Mouse (Mus musculus): Measurements from ENCODE around the gene Zfp768. TPM values are rescaled to one million over a fixed set of nuclear protein-coding genes. Genes with fewer than 3 reads are reported as not detected.
"Not testable (repeated sequence)": the region's sequence is repeated elsewhere in the genome, so short reads cannot be mapped to it uniquely, and the experiment has no call there.

The Zfp768 gene
- 5.3 and 5.5 TPM in 2 replicates for polyA plus RNA-seq (2014; fragmentation: Nextera tagmentation; extraction: Ambion mirVana)

DNA sequence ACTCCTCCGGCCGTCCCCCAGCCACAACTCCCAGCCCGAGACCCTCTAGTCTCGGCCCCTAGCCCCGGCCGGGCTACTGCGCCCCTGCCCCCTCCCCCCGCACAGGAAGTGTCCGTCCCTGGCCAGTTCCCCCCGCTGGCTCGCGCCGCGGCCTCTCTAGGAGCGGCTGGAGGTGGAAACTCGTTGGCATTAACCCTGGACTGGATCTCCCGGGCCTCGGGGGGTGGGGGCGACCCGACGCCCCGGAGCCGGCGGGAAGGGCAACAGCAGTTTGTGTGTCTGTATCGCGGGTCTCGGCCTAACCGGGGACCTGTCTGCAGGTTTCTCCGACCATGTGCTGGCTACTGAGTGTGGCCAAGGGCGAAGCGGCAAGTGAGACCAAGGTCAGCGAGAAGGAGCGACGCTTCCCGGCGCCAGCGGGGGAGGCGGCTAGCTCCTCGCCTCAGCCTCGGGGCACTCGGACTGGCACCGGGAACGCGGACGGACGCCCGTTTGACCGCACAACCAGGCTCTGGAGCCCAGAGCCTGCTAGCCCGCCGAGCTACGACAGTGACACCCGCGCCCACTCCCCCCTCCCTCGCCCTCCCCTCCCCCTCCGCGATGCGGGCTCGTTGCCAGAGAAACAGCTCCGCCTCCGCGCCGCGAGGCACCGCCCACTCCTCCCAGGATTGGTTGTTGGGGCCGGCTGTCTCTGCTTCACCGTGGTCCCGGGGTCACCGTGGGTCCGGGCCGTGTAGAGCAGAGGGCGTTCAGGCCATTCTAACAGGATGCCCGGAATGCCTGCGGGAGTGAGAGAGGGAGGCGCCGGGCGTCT is at the start of gene Zfp768:
Gene Zfp768 (minus strand): TSS at position 78 of the 814 bp plus-strand sequence.
- Histone ChIP-seq H3K4me1 (replicated peaks; ENCODE audit: control insufficient read depth, insufficient read depth, low read length) (peaks cover 5% of the 10 kb centered on the region; the same call in 1 of the 2 replicates), H3K9ac (ENCODE audit: low read length) (peak within 1 kb of the TSS; percentile 95), H3K36me3 (ENCODE audit: control insufficient read depth, insufficient read depth, low read length) (0 out of 2 replicates have a peak, but pooled peaks cover 2% of the 10 kb centered on the region), H3K27me3 (ENCODE audit: control insufficient read depth, insufficient read depth, low read length) (no peaks in the 10 kb centered on the region), H3K27ac (ENCODE audit: low read depth, low read length) (peak within 1 kb of the TSS; percentile 81), H3K4me2 (ENCODE audit: low read depth, low read length, severe bottlenecking) (peak within 1 kb of the TSS; percentile 81), H3K9me3 (ENCODE audit: control insufficient read depth, low read length) (no peaks in the 10 kb centered on the region), H3K4me3 (ENCODE audit: low read depth, low read length) (peak within 1 kb of the TSS; percentile 89)
- DNase-seq (ENCODE audit: low spot score) (peak; percentile 98), ATAC-seq (replicated peaks; ENCODE audit: low FRiP score) (peak; percentile 93)
- WGBS = under 1% methylated on average over 68 of the region's 76 CpGs

DNA sequence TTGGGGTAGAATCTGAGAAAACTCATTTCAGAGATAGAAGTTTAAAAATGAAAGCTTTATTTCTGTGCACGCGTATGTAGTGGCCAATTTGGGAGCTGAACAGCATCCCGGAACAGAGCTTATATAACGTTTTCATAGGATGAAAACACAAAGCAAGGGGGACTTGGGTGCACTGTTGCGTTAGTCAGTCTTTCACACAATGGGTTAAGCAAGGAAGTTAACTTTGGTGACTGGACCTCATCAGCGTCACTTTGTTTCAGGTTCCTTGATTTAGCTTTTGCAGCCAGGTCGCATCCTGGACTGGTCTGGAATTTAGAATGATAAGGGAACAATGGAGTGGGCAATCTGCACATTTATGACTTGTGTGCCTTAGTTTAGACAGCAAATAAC is 48.5 kb upstream of the Zfp768 start:
- H3K4me3 ChIP-seq (ENCODE audit: low read depth, low read length) = peak overlapping the region; percentile 65
- DNase-seq (ENCODE audit: low spot score) (no peak), ATAC-seq (replicated peaks; ENCODE audit: low FRiP score) (peak; percentile 32; the same call in 1 of the 2 replicates)
- 31% methylated on average over 7 of the region's 7 CpGs for WGBS
- no peaks in the 10 kb centered on the region for H3K4me1 ChIP-seq (replicated peaks; ENCODE audit: control insufficient read depth, insufficient read depth, low read length)
- no peaks in the 10 kb centered on the region for H3K27me3 ChIP-seq (ENCODE audit: control insufficient read depth, insufficient read depth, low read length)
- no peak overlapping the region for H3K27ac ChIP-seq (ENCODE audit: low read depth, low read length)
- H3K9me3 ChIP-seq (ENCODE audit: control insufficient read depth, low read length) = no peaks in the 10 kb centered on the region
- H3K36me3 ChIP-seq (ENCODE audit: control insufficient read depth, insufficient read depth, low read length) = no peaks in the 10 kb centered on the region
- H3K9ac ChIP-seq (ENCODE audit: low read length) = peak overlapping the region; percentile 50
- peak overlapping the region; percentile 80 for H3K4me2 ChIP-seq (ENCODE audit: low read depth, low read length, severe bottlenecking)

DNA sequence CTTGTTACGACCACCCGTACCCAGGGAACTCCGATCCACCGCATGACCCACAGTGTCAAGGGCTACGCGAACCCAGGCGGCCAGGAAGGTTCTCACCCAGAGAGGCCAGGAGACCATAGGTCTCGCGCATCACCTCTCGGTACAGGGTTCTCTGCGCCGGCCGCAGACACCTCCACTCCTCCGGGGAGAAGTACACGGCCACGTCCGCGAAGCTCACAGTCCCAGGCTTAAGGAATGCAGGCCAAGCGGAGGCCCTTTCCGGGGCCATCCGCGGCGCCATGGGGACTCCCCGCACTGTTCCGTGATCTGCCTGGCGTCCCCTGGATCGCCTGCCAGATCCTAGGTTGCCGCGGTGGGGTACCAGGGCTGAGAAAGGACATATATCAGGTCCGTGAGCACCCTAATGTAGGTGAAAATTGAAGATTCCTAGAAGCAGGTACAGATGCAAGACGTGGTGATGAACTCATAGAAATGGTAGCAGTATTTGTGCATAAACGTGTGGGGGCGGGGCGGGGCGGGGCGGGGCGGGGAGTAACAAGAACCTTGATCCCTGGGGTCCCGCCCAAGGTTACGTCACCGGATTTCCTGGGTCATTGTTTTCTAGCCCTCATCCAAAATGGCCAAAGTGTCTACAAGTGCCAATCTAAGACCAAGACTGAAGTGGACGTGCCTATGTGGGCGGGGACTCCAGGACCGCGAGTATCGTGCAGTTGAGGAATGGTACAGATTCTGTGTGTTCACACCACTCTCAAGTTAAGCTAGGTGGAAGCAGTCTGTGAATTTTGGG is 48.0 kb upstream of the Zfp768 start, which contains the start of gene E430018J23Rik:
Gene E430018J23Rik (minus strand): TSS at position 473 of the 787 bp plus-strand sequence.
- Histone ChIP-seq H3K27ac (ENCODE audit: low read depth, low read length) (0 out of 2 replicates have a peak within 1 kb of the TSS, but pooled peaks have one; percentile 41), H3K9ac (ENCODE audit: low read length) (peak within 1 kb of the TSS; percentile 87), H3K4me3 (ENCODE audit: low read depth, low read length) (peak within 1 kb of the TSS; percentile 65), H3K27me3 (ENCODE audit: control insufficient read depth, insufficient read depth, low read length) (no peaks in the 10 kb centered on the region), H3K4me1 (replicated peaks; ENCODE audit: control insufficient read depth, insufficient read depth, low read length) (no peaks in the 10 kb centered on the region), H3K4me2 (ENCODE audit: low read depth, low read length, severe bottlenecking) (peak within 1 kb of the TSS; percentile 80), H3K36me3 (ENCODE audit: control insufficient read depth, insufficient read depth, low read length) (no peaks in the 10 kb centered on the region), H3K9me3 (ENCODE audit: control insufficient read depth, low read length) (no peaks in the 10 kb centered on the region)
- WGBS = 1% methylated on average over 45 of the region's 45 CpGs
- ATAC-seq (replicated peaks; ENCODE audit: low FRiP score) (peak; percentile 97), DNase-seq (ENCODE audit: low spot score) (peak; percentile 95)

DNA sequence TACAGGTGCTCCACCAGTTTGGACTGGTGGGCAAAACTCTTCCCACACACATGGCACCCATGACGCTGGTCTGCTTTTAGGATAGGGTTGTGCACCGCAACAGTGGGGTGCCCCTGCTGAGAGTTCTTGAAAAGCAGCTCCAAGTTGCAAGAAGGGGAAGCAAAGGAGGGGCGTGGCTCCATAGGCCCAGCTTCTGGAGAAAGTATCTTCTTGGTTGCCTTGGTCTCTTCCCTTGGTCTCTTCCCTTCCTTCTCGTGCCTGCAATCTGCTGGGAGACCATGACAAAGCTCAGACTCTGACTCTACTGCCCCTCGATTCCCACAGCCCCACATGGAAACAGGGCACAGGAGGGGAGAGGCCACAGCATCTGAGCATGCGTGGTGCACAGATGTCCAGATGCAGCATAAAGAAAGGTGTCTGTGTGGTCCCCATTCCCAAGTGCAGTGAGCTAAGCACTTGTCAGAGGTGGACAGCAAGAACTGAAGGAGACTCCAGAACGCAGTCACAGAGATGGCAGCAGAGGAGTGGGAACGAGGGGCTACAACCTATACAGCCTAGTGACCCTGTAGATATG is 46.9 kb upstream of the Zfp768 start:
- 92% methylated on average over 8 of the region's 8 CpGs for WGBS

DNA sequence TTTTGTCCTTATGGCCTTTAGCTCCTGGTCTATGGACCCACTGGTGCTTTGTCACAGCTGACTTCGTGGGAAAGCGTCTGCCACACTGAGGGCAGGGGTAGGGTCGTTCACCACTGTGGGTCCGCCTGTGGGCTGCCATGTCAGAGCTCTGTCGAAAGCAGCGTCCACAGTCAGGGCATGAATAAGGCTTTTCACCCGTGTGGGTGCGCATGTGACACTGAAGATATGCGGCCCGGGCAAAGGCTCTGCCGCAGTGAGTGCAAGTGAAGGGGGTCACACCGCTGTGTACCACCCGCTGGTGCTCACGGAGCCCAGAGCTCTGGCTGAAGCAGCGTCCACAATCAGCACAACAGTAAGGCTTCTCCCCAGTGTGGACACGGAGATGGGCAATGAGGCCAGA is 46.1 kb upstream of the Zfp768 start:
- DNase-seq (ENCODE audit: low spot score) (no peak), ATAC-seq (replicated peaks; ENCODE audit: low FRiP score) (no peak)
- Histone ChIP-seq H3K4me1 (replicated peaks; ENCODE audit: control insufficient read depth, insufficient read depth, low read length) (no peaks in the 10 kb centered on the region), H3K27ac (ENCODE audit: low read depth, low read length) (no peak overlapping the region), H3K27me3 (ENCODE audit: control insufficient read depth, insufficient read depth, low read length) (no peaks in the 10 kb centered on the region), H3K4me3 (ENCODE audit: low read depth, low read length) (no peak overlapping the region), H3K9ac (ENCODE audit: low read length) (no peak overlapping the region), H3K9me3 (ENCODE audit: control insufficient read depth, low read length) (no peaks in the 10 kb centered on the region), H3K36me3 (ENCODE audit: control insufficient read depth, insufficient read depth, low read length) (no peaks in the 10 kb centered on the region), H3K4me2 (ENCODE audit: low read depth, low read length, severe bottlenecking) (no peak overlapping the region)
- WGBS = 96% methylated on average over 16 of the region's 16 CpGs

More for the DNA sequence above, 46.9 kb upstream of the Zfp768 start:
- Histone ChIP-seq H3K9me3 (ENCODE audit: control insufficient read depth, low read length) (no peaks in the 10 kb centered on the region), H3K4me2 (ENCODE audit: low read depth, low read length, severe bottlenecking) (peak overlapping the region; percentile 80), H3K36me3 (ENCODE audit: control insufficient read depth, insufficient read depth, low read length) (no peaks in the 10 kb centered on the region), H3K4me3 (ENCODE audit: low read depth, low read length) (peak overlapping the region; percentile 65; the same call in 1 of the 2 replicates), H3K27ac (ENCODE audit: low read depth, low read length) (no peak overlapping the region), H3K27me3 (ENCODE audit: control insufficient read depth, insufficient read depth, low read length) (no peaks in the 10 kb centered on the region), H3K9ac (ENCODE audit: low read length) (0 out of 2 replicates have a peak overlapping the region, but pooled peaks have one; percentile 87), H3K4me1 (replicated peaks; ENCODE audit: control insufficient read depth, insufficient read depth, low read length) (no peaks in the 10 kb centered on the region)
- ATAC-seq (replicated peaks; ENCODE audit: low FRiP score) (no peak), DNase-seq (ENCODE audit: low spot score) (no peak)

DNA sequence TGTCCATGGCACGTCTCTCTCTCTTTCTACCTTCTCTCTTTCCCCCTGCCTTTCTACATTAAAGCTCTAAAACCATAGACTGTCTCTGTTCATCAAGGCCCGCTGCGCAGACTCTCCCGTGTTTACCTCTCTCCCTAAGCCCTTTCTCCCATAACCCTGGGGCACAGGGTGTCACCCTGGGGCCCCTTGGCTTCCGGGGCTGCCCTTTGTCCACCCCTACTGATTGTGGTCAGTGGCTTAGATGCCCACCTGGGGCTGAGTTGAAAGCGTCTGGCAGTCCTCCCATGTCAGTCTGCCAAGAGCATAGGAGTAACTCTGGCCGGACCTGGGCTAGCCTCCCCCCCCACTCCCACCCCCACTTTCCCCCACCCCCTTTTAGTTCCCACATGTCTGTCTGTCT is 44.9 kb upstream of the Zfp768 start:
- no peak overlapping the region for H3K27ac ChIP-seq (ENCODE audit: low read depth, low read length)
- H3K9me3 ChIP-seq (ENCODE audit: control insufficient read depth, low read length) = no peaks in the 10 kb centered on the region
- ATAC-seq (replicated peaks; ENCODE audit: low FRiP score) (no peak), DNase-seq (ENCODE audit: low spot score) (no peak)
- H3K9ac ChIP-seq (ENCODE audit: low read length) = no peak overlapping the region
- no peaks in the 10 kb centered on the region for H3K36me3 ChIP-seq (ENCODE audit: control insufficient read depth, insufficient read depth, low read length)
- 74% methylated on average over 7 of the region's 7 CpGs for WGBS
- H3K4me3 ChIP-seq (ENCODE audit: low read depth, low read length) = no peak overlapping the region
- no peaks in the 10 kb centered on the region for H3K27me3 ChIP-seq (ENCODE audit: control insufficient read depth, insufficient read depth, low read length)
- no peaks in the 10 kb centered on the region for H3K4me1 ChIP-seq (replicated peaks; ENCODE audit: control insufficient read depth, insufficient read depth, low read length)
- H3K4me2 ChIP-seq (ENCODE audit: low read depth, low read length, severe bottlenecking) = no peak overlapping the region

DNA sequence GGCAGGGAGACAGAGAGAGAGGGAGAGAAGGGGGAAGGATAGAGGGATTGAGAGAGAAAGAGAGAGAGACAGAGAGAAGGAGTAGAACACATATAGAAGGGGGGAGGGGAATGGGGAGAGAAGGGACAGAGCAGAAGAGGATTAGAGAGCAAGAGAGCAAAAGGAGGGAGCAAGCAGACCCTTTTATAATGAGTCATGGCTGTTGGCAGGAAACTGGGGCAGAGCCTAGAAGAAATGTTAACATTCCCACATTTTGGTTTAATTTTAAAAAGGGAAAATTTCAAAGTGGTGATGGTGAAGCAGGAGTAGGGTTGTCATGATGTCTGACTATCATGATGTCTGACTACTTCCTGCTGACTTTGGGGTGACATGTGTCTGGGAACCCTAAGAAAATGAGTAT is 42.8 kb upstream of the Zfp768 start:
- not testable (repeated sequence) for H3K27ac ChIP-seq (ENCODE audit: low read depth, low read length); H3K36me3 ChIP-seq (ENCODE audit: control insufficient read depth, insufficient read depth, low read length); H3K4me2 ChIP-seq (ENCODE audit: low read depth, low read length, severe bottlenecking); DNase-seq (ENCODE audit: low spot score); H3K27me3 ChIP-seq (ENCODE audit: control insufficient read depth, insufficient read depth, low read length); H3K4me1 ChIP-seq (replicated peaks; ENCODE audit: control insufficient read depth, insufficient read depth, low read length); H3K9ac ChIP-seq (ENCODE audit: low read length); ATAC-seq (replicated peaks; ENCODE audit: low FRiP score); H3K9me3 ChIP-seq (ENCODE audit: control insufficient read depth, low read length); H3K4me3 ChIP-seq (ENCODE audit: low read depth, low read length)

DNA sequence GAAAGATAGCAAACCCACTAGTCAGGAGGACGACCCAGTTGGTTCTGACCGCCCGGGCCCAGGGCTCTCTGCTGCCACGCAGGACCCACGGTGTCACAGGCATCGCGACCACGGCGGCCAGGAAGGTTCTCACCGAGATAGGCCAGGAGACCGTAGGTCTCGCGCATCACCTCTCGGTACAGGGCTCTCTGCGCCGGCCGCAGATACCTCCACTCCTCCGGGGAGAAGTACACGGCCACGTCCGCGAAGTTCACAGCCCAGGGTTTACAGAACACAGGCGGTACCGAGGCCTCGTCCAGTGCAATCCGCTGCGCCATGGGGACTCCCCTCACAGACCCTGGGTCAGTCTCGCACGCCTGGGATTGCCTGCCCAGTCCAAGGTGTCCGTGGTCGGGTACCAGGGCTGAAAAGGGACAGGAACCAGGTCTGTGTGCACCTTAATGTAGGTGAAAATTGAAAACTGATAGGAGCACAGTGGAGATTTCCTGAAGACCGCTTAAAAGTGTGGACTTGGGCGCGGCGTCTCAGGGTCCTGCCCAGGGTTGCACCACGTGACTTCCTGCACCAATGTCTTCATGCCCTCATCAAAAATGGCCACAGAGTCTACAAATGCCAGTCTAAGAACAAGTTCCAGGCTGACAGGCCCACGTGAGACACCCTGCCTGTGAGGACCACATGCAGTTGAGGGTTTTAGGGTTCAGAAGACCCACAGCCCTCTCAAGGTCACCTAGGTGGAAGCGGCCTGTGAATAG is 41.4 kb upstream of the Zfp768 start, which contains the start of gene 9130019O22Rik:
Gene 9130019O22Rik (minus strand): TSS at position 526 of the 752 bp plus-strand sequence.
- peak within 1 kb of the TSS; percentile 62 for H3K9ac ChIP-seq (ENCODE audit: low read length)
- H3K4me1 ChIP-seq (replicated peaks; ENCODE audit: control insufficient read depth, insufficient read depth, low read length) = no peaks in the 10 kb centered on the region
- ATAC-seq (replicated peaks; ENCODE audit: low FRiP score) (peak; percentile 86), DNase-seq (ENCODE audit: low spot score) (peak; percentile 82)
- H3K36me3 ChIP-seq (ENCODE audit: control insufficient read depth, insufficient read depth, low read length) = peaks cover 2% of the 10 kb centered on the region; the same call in 1 of the 2 replicates
- no peaks in the 10 kb centered on the region for H3K27me3 ChIP-seq (ENCODE audit: control insufficient read depth, insufficient read depth, low read length)
- no peak within 1 kb of the TSS for H3K27ac ChIP-seq (ENCODE audit: low read depth, low read length)
- H3K4me2 ChIP-seq (ENCODE audit: low read depth, low read length, severe bottlenecking) = peak within 1 kb of the TSS; percentile 65
- WGBS = 20% methylated on average over 38 of the region's 38 CpGs
- no peaks in the 10 kb centered on the region for H3K9me3 ChIP-seq (ENCODE audit: control insufficient read depth, low read length)
- peak within 1 kb of the TSS; percentile 48 for H3K4me3 ChIP-seq (ENCODE audit: low read depth, low read length)
